27 mouse cellular contexts compared by ENCODE assay signal in the genomic region with DNA sequence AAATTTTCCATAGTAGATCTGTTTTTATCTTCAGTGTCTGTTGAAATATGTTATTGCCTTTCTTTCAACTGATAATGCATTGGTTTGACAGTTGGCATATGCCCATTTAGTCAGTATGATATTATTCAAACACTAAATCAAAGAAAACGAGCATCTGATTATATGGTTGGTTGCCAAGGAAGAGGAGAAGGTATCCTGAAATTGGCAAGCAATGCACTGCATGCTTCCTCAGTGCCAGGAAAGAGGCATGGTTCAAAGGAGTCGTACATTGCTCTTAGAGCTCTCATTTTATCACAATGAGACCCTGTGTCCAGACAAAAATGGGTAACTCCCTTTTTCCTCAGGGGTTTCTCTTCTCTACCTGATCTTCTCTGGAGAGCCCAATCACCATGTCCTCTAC.
A peak's percentile ranks its signal among the peaks of the same experiment; 100 is the strongest.
DNase-seq lines count a peak whose midpoint lies in the region; ATAC-seq and TF ChIP-seq lines count a peak whose summit lies in the region.
"Had no signal": no experiment of that assay in that cellular context is flagged by ENCODE, and none has a peak within 500 bp of the region (broad histone marks: within the 10 kb centered on the region; RNA-seq: fewer than 3 reads in every experiment).

No protein-coding gene starts in this region.

- no peak for TF ChIP-seq CTCF in midbrain, postnatal 0 days (IDR thresholded peaks at IDR 0.05)

- H3K9me3 ChIP-seq in midbrain, postnatal 0 days (ENCODE audit: low read length), result no peaks in the 10 kb centered on the region
- no peaks in the 10 kb centered on the region for H3K9me3 ChIP-seq in midbrain, embryonic 15.5 days
- H3K9me3 ChIP-seq: embryonic facial prominence, embryonic 13.5 days; forebrain, embryonic 10.5 days; limb, embryonic 13.5 days; lung, embryonic 15.5 days; midbrain, embryonic 10.5 days; neural tube, embryonic 12.5 days had no signal

- H3K4me3 ChIP-seq in midbrain, postnatal 0 days (ENCODE audit: low read depth, low read length), result no peak overlapping the region
- H3K4me3 ChIP-seq in midbrain, embryonic 15.5 days, result no peak overlapping the region
- H3K4me3 ChIP-seq: embryonic facial prominence, embryonic 13.5 days; forebrain, embryonic 10.5 days; limb, embryonic 13.5 days; lung, embryonic 15.5 days; midbrain, embryonic 10.5 days; myocyte; neural tube, embryonic 12.5 days had no signal

- no peaks in the 10 kb centered on the region for H3K27me3 ChIP-seq in midbrain, postnatal 0 days (ENCODE audit: insufficient read depth, low read length)
- no peaks in the 10 kb centered on the region for H3K27me3 ChIP-seq in midbrain, embryonic 15.5 days (replicated peaks)
- H3K27me3 ChIP-seq: CH12.LX; embryonic facial prominence, embryonic 13.5 days; limb, embryonic 13.5 days; lung, embryonic 15.5 days; neural tube, embryonic 12.5 days had no signal

- ATAC-seq in cerebellum, adult (ENCODE audit: insufficient number of reproducible peaks, low FRiP score, low TSS enrichment), result peak; percentile 59
- ATAC-seq in midbrain, postnatal 0 days (ENCODE audit: low FRiP score), result no peak
- ATAC-seq in midbrain, embryonic 15.5 days (replicated peaks), result no peak
- ATAC-seq: forebrain, embryonic 16.5 days; intestine, embryonic 16.5 days; midbrain, embryonic 16.5 days had no signal

- no peaks in the 10 kb centered on the region for H3K4me1 ChIP-seq in midbrain, postnatal 0 days (ENCODE audit: insufficient read depth, low read length)
- H3K4me1 ChIP-seq in midbrain, embryonic 15.5 days, result no peaks in the 10 kb centered on the region
- H3K4me1 ChIP-seq: embryonic facial prominence, embryonic 13.5 days; forebrain, embryonic 10.5 days; lung, embryonic 15.5 days; midbrain, embryonic 10.5 days; neural tube, embryonic 12.5 days had no signal

- no peak for DNase-seq in cerebellum, postnatal 4 days (ENCODE audit: low spot score in 2 of 2)
- peak; percentile 41 for DNase-seq in midbrain, postnatal 0 days (ENCODE audit: low spot score)
- peak; percentile 67 for DNase-seq in cerebellum, adult 9-10 months
- peak; percentile 15 to 16 for DNase-seq in cerebellum, postnatal 36 days
- DNase-seq in adrenal gland, adult 18-20 months (ENCODE audit: low spot score in 2 of 2), result no peak
- DNase-seq in adrenal gland, adult 8-10 months, result no peak
- DNase-seq: adrenal gland, postnatal 14 days; gastrocnemius, postnatal 10 days; heart, postnatal 14 days; kidney, adult 8-10 months; kidney, postnatal 4 days; layer of hippocampus, adult 9-11 months had no signal

- WGBS in midbrain, postnatal 0 days, result 54% methylated on average over 2 of the region's 2 CpGs
- WGBS in midbrain, embryonic 15.5 days, result 50% methylated on average over 2 of the region's 2 CpGs

- no peaks in the 10 kb centered on the region for H3K36me3 ChIP-seq in midbrain, postnatal 0 days (ENCODE audit: insufficient read depth, low read length)
- no peaks in the 10 kb centered on the region for H3K36me3 ChIP-seq in midbrain, embryonic 15.5 days (replicated peaks)
- H3K36me3 ChIP-seq: embryonic facial prominence, embryonic 13.5 days; forebrain, embryonic 10.5 days; limb, embryonic 13.5 days; lung, embryonic 15.5 days; midbrain, embryonic 10.5 days; neural tube, embryonic 12.5 days had no signal

- no peak overlapping the region for H3K4me2 ChIP-seq in midbrain, postnatal 0 days (ENCODE audit: low read depth, low read length, poor library complexity, severe bottlenecking)
- H3K4me2 ChIP-seq in midbrain, embryonic 15.5 days, result no peak overlapping the region
- H3K4me2 ChIP-seq: embryonic facial prominence, embryonic 13.5 days; limb, embryonic 13.5 days; liver, embryonic 11.5 days; lung, embryonic 15.5 days; neural tube, embryonic 12.5 days had no signal

- no peak overlapping the region for H3K27ac ChIP-seq in midbrain, postnatal 0 days (ENCODE audit: low read depth, low read length)
- no peak overlapping the region for H3K27ac ChIP-seq in midbrain, embryonic 15.5 days
- H3K27ac ChIP-seq: embryonic facial prominence, embryonic 13.5 days; forebrain, embryonic 10.5 days; kidney, postnatal 0 days; limb, embryonic 13.5 days; lung, embryonic 15.5 days; midbrain, embryonic 10.5 days; neural tube, embryonic 12.5 days had no signal

- no peak overlapping the region for H3K9ac ChIP-seq in midbrain, postnatal 0 days (replicated peaks; ENCODE audit: low read length, poor library complexity, severe bottlenecking)
- H3K9ac ChIP-seq in midbrain, embryonic 15.5 days, result no peak overlapping the region
- H3K9ac ChIP-seq: embryonic facial prominence, embryonic 13.5 days; limb, embryonic 13.5 days; lung, embryonic 15.5 days; neural tube, embryonic 12.5 days had no signal

Comparison
In these comparisons a context has a peak if more than half of its experiments do, and no peak if none do; other contexts are left out.
1. DNase-seq: peak in midbrain, postnatal 0 days (single experiment), cerebellum, adult 9-10 months (single experiment) and cerebellum, postnatal 36 days (2 of 2); none in cerebellum, postnatal 4 days (0 of 2), adrenal gland, adult 18-20 months (0 of 2) and adrenal gland, adult 8-10 months (single experiment).